Mouse (Mus musculus): Measurements from ENCODE around the gene Dock10.

- no peak for TF ChIP-seq CTCF (IDR thresholded peaks at IDR 0.05; ENCODE audit: low read depth)
- no peak for TF ChIP-seq EP300 (IDR thresholded peaks at IDR 0.05; ENCODE audit: low read depth)
Observed at GRCm38 (mm10) chr1:80656389-80656788, 101.9 kb downstream of the Dock10 start.
